Mouse (Mus musculus) kidney, adult 2 months (tissue): ENCODE measurements around the gene Rps4x.

Source experiments
- CTCF ChIP-seq: fragments of 200-500 bp; conservative IDR thresholded peaks from 2 replicates; pipeline ENCODE4 v1.5.1; 2011; ENCODE audit warnings: low read depth, mild to moderate bottlenecking, control low read depth, low read length, moderate library complexity, mixed read lengths; ENCODE audit not compliant: insufficient read depth, insufficient read length
- POLR2A ChIP-seq: fragments of 200-500 bp; IDR thresholded peaks from one replicate; pipeline ENCODE4 v1.6.1; 2011; ENCODE audit warnings: low read depth, low read length, control low read depth

GRCm38 (mm10) chrX:102156618-102157422 lies 32.4 kb downstream of the Rps4x start, which contains the start of gene Ercc6l:
- no peak for TF ChIP-seq CTCF
- TF ChIP-seq POLR2A = no peak
